Mouse (Mus musculus): ENCODE measurements around the gene 2410137M14Rik. TPM values are rescaled to one million over a fixed set of nuclear protein-coding genes. Genes with fewer than 3 reads are reported as not detected.

Gene 2410137M14Rik
- polyA plus RNA-seq, 1 experiment = not detected

GRCm38 (mm10) chr17:36958884-36959283 is 22.2 kb downstream of the 2410137M14Rik start:
- Histone ChIP-seq H3K4me3 (ENCODE audit: insufficient read depth, low read depth, low read length) (peak overlapping the region; percentile 88), H3K27ac (ENCODE audit: insufficient read depth, low read depth, low read length) (0 out of 2 replicates have a peak overlapping the region, but pooled peaks have one; percentile 37), H3K4me1 (ENCODE audit: control insufficient read depth, insufficient read depth, low read length) (peaks cover 4% of the 10 kb centered on the region; the same call in 1 of the 2 replicates)
- WGBS = 6% methylated on average over 12 of the region's 12 CpGs
- no peak for TF ChIP-seq CTCF (IDR thresholded peaks at IDR 0.05; ENCODE audit: insufficient read depth, low read depth, low read length)
- no peak for TF ChIP-seq POLR2A (IDR thresholded peaks at IDR 0.05; ENCODE audit: insufficient read depth, low read depth, low read length)

- Histone ChIP-seq H3K4me1 (ENCODE audit: control insufficient read depth, insufficient read depth, low read length) (peaks cover 4% of the 10 kb centered on the region; the same call in 1 of the 2 replicates), H3K27ac (ENCODE audit: insufficient read depth, low read depth, low read length) (peak within 1 kb of the TSS; percentile 79), H3K4me3 (ENCODE audit: insufficient read depth, low read depth, low read length) (peak within 1 kb of the TSS; percentile 88)
- TF ChIP-seq POLR2A (IDR thresholded peaks at IDR 0.05; ENCODE audit: insufficient read depth, low read depth, low read length) (no peak; the same call in 1 of the 2 replicates), CTCF (IDR thresholded peaks at IDR 0.05; ENCODE audit: insufficient read depth, low read depth, low read length) (no peak)
- under 1% methylated on average over 46 of the region's 46 CpGs for WGBS
Measured at GRCm38 (mm10) chr17:36957999-36958743, 22.9 kb downstream of the 2410137M14Rik start, which contains the start of the genes Znrd1 and Znrd1as. Znrd1 (minus strand) TSS chr17:36958559. Znrd1as (plus strand) TSS chr17:36958592.

GRCm38 (mm10) chr17:36953062-36953461 is 28.0 kb downstream of the 2410137M14Rik start:
- Histone ChIP-seq H3K27ac (ENCODE audit: insufficient read depth, low read depth, low read length) (no peak overlapping the region), H3K4me1 (ENCODE audit: control insufficient read depth, insufficient read depth, low read length) (peaks cover 7% of the 10 kb centered on the region; the same call in 1 of the 2 replicates), H3K4me3 (ENCODE audit: insufficient read depth, low read depth, low read length) (no peak overlapping the region)
- TF ChIP-seq POLR2A (IDR thresholded peaks at IDR 0.05; ENCODE audit: insufficient read depth, low read depth, low read length) = no peak
- no peak for TF ChIP-seq CTCF (IDR thresholded peaks at IDR 0.05; ENCODE audit: insufficient read depth, low read depth, low read length)
- WGBS = 100% methylated on average over 1 of the region's 1 CpGs

- H3K4me1 ChIP-seq (ENCODE audit: control insufficient read depth, insufficient read depth, low read length) = peaks cover 7% of the 10 kb centered on the region; the same call in 1 of the 2 replicates
- 92% methylated on average over 2 of the region's 2 CpGs for WGBS
- H3K4me3 ChIP-seq (ENCODE audit: insufficient read depth, low read depth, low read length) = no peak overlapping the region
- no peak overlapping the region for H3K27ac ChIP-seq (ENCODE audit: insufficient read depth, low read depth, low read length)
- TF ChIP-seq POLR2A (IDR thresholded peaks at IDR 0.05; ENCODE audit: insufficient read depth, low read depth, low read length) = no peak
- no peak for TF ChIP-seq CTCF (IDR thresholded peaks at IDR 0.05; ENCODE audit: insufficient read depth, low read depth, low read length)
Measured at GRCm38 (mm10) chr17:36952631-36953030, 28.4 kb downstream of the 2410137M14Rik start.

- WGBS = under 1% methylated on average over 36 of the region's 36 CpGs
- H3K4me1 ChIP-seq (ENCODE audit: control insufficient read depth, insufficient read depth, low read length) = peaks cover 11% of the 10 kb centered on the region; the same call in 1 of the 2 replicates
- peak within 1 kb of the TSS; percentile 61 for H3K27ac ChIP-seq (ENCODE audit: insufficient read depth, low read depth, low read length)
- peak within 1 kb of the TSS; percentile 78 for H3K4me3 ChIP-seq (ENCODE audit: insufficient read depth, low read depth, low read length)
- no peak for TF ChIP-seq CTCF (IDR thresholded peaks at IDR 0.05; ENCODE audit: insufficient read depth, low read depth, low read length)
- TF ChIP-seq POLR2A (IDR thresholded peaks at IDR 0.05; ENCODE audit: insufficient read depth, low read depth, low read length) = peak; percentile 68
Measured at GRCm38 (mm10) chr17:36950981-36951947, 29.8 kb downstream of the 2410137M14Rik start, which contains the start of gene Ppp1r11. Ppp1r11 (minus strand) TSS chr17:36951741.

GRCm38 (mm10) chr17:36949265-36949664 is 31.8 kb downstream of the 2410137M14Rik start:
- no peak overlapping the region for H3K4me3 ChIP-seq (ENCODE audit: insufficient read depth, low read depth, low read length)
- 92% methylated on average over 8 of the region's 8 CpGs for WGBS
- TF ChIP-seq POLR2A (IDR thresholded peaks at IDR 0.05; ENCODE audit: insufficient read depth, low read depth, low read length) = no peak
- TF ChIP-seq CTCF (IDR thresholded peaks at IDR 0.05; ENCODE audit: insufficient read depth, low read depth, low read length) = no peak

GRCm38 (mm10) chr17:36948286-36948685 is 32.8 kb downstream of the 2410137M14Rik start:
- no peak for TF ChIP-seq CTCF (IDR thresholded peaks at IDR 0.05; ENCODE audit: insufficient read depth, low read depth, low read length)
- no peak for TF ChIP-seq POLR2A (IDR thresholded peaks at IDR 0.05; ENCODE audit: insufficient read depth, low read depth, low read length)
- no peak overlapping the region for H3K27ac ChIP-seq (ENCODE audit: insufficient read depth, low read depth, low read length)
- H3K4me1 ChIP-seq (ENCODE audit: control insufficient read depth, insufficient read depth, low read length) = peaks cover 12% of the 10 kb centered on the region
- 90% methylated on average over 1 of the region's 1 CpGs for WGBS
- no peak overlapping the region for H3K4me3 ChIP-seq (ENCODE audit: insufficient read depth, low read depth, low read length)

More at GRCm38 (mm10) chr17:36949265-36949664, 31.8 kb downstream of the 2410137M14Rik start:
- Histone ChIP-seq H3K27ac (ENCODE audit: insufficient read depth, low read depth, low read length) (no peak overlapping the region), H3K4me1 (ENCODE audit: control insufficient read depth, insufficient read depth, low read length) (peaks cover 11% of the 10 kb centered on the region; the same call in 1 of the 2 replicates)

GRCm38 (mm10) chr17:36947051-36947819 is 33.8 kb downstream of the 2410137M14Rik start:
- TF ChIP-seq CTCF (IDR thresholded peaks at IDR 0.05; ENCODE audit: insufficient read depth, low read depth, low read length) = no peak
- no peak; the same call in 1 of the 2 replicates for TF ChIP-seq POLR2A (IDR thresholded peaks at IDR 0.05; ENCODE audit: insufficient read depth, low read depth, low read length)
- under 1% methylated on average over 62 of the region's 62 CpGs for WGBS
- H3K27ac ChIP-seq (ENCODE audit: insufficient read depth, low read depth, low read length) = peak overlapping the region; percentile 78

More at GRCm38 (mm10) chr17:36947051-36947819, 33.8 kb downstream of the 2410137M14Rik start:
- peaks cover 20% of the 10 kb centered on the region for H3K4me1 ChIP-seq (ENCODE audit: control insufficient read depth, insufficient read depth, low read length)
- H3K4me3 ChIP-seq (ENCODE audit: insufficient read depth, low read depth, low read length) = peak overlapping the region; percentile 54
